Mouse (Mus musculus): ENCODE data around the gene Ino80d. TPM values are rescaled to one million over a fixed set of nuclear protein-coding genes. Genes with fewer than 3 reads are reported as not detected.

The Ino80d gene
- polyA plus RNA-seq, 1 experiment from 2014 or later, result 9.1 TPM

GRCm38 (mm10) chr1:63098831-63099230 is 15.6 kb downstream of the Ino80d start:
- Histone ChIP-seq H3K27ac (no peak overlapping the region), H3K4me1 (no peaks in the 10 kb centered on the region), H3K4me2 (replicated peaks) (no peak overlapping the region), H3K36me3 (peaks cover 67% of the 10 kb centered on the region), H3K27me3 (replicated peaks) (no peaks in the 10 kb centered on the region), H3K4me3 (no peak overlapping the region), H3K9me3 (no peaks in the 10 kb centered on the region), H3K9ac (no peak overlapping the region)
- 90% methylated on average over 4 of the region's 4 CpGs for WGBS
- ATAC-seq (ENCODE audit: low FRiP score, low read depth), result no peak

DNA sequence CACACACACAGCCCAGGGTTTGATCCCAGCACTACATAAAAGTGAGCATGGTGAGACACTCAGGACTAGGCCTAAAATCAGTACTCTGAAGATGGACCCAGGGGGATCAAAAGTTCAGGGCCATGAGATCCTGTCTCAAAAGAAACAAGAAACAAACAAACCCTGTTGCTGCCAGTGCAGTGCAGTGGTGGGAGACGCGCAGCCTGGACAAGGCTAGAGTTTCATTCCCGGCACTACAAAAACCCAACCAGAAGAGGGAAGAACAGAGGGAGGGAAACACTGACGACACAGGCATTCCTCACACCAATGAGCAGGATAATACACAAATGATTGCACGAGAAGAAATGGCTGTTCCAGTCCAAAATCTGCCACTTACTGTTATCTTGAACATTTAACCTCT is 18.4 kb downstream of the Ino80d start:
- no peak overlapping the region for H3K4me2 ChIP-seq (replicated peaks)
- no peak for ATAC-seq (ENCODE audit: low FRiP score, low read depth)
- H3K27ac ChIP-seq, result no peak overlapping the region
- H3K4me1 ChIP-seq, result no peaks in the 10 kb centered on the region
- H3K9me3 ChIP-seq, result no peaks in the 10 kb centered on the region
- peaks cover 67% of the 10 kb centered on the region for H3K36me3 ChIP-seq
- no peak overlapping the region for H3K9ac ChIP-seq
- no peaks in the 10 kb centered on the region for H3K27me3 ChIP-seq (replicated peaks)
- H3K4me3 ChIP-seq, result no peak overlapping the region
- 88% methylated on average over 5 of the region's 5 CpGs for WGBS

DNA sequence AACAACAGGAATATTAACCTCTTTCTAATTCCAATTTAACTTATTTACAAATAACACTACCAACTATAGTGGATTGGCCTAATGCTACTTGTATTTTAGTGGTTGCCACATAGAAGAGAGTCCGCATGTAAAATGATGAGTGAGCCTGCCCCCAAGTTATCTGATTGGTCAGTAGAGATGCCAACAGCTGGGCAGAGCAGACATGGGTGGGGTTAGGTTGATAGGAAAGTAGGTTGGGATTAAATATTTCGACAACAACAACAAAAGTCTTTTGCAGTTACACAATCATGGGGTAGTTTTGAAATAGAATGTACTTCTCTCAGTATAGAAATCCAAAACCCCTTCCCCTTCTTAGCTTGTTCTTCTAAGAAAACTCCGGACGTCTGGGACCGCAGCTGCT is 24.7 kb downstream of the Ino80d start:
- H3K27ac ChIP-seq, result no peak overlapping the region
- ATAC-seq (ENCODE audit: low FRiP score, low read depth), result no peak
- WGBS, result 92% methylated on average over 5 of the region's 5 CpGs

GRCm38 (mm10) chr1:63088614-63089013 is 25.9 kb downstream of the Ino80d start:
- ATAC-seq (ENCODE audit: low FRiP score, low read depth), result no peak
- no peaks in the 10 kb centered on the region for H3K27me3 ChIP-seq (replicated peaks)
- no peak overlapping the region for H3K4me3 ChIP-seq
- H3K9me3 ChIP-seq, result no peaks in the 10 kb centered on the region
- no peaks in the 10 kb centered on the region for H3K4me1 ChIP-seq
- peaks cover 67% of the 10 kb centered on the region for H3K36me3 ChIP-seq
- H3K4me2 ChIP-seq (replicated peaks), result no peak overlapping the region
- no peak overlapping the region for H3K27ac ChIP-seq
- 93% methylated on average over 1 of the region's 1 CpGs for WGBS
- H3K9ac ChIP-seq, result no peak overlapping the region

More for the DNA sequence above, 24.7 kb downstream of the Ino80d start:
- Histone ChIP-seq H3K36me3 (peaks cover 70% of the 10 kb centered on the region), H3K4me2 (replicated peaks) (no peak overlapping the region), H3K4me3 (no peak overlapping the region), H3K27me3 (replicated peaks) (no peaks in the 10 kb centered on the region), H3K9ac (no peak overlapping the region), H3K9me3 (no peaks in the 10 kb centered on the region), H3K4me1 (no peaks in the 10 kb centered on the region)

DNA sequence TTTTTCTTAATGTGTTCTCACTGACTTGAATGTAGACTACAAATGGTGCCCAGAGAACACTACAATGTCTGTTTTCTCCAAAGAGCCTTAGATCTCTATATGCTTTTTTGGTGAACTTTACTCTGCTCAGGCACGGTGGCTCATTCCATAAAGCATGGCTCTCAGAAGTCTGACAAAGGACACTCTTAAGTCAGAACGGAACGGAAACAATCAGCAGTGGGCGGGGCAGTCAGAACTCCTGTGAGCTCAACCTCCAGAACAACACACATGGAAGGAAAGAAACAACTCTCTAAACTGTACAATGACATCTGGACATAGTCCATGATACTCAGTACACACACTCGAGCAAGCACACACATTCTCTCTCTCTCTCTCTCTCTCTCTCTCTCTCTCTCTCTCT is 34.2 kb downstream of the Ino80d start:
- H3K36me3 ChIP-seq, result peaks cover 41% of the 10 kb centered on the region

GRCm38 (mm10) chr1:63076383-63076782 is 38.1 kb downstream of the Ino80d start:
- no peaks in the 10 kb centered on the region for H3K4me1 ChIP-seq
- H3K36me3 ChIP-seq, result peaks cover 66% of the 10 kb centered on the region
- ATAC-seq (ENCODE audit: low FRiP score, low read depth), result no peak
- no peaks in the 10 kb centered on the region for H3K27me3 ChIP-seq (replicated peaks)
- H3K4me2 ChIP-seq (replicated peaks), result no peak overlapping the region
- H3K4me3 ChIP-seq, result no peak overlapping the region
- H3K27ac ChIP-seq, result no peak overlapping the region
- H3K9me3 ChIP-seq, result no peaks in the 10 kb centered on the region
- H3K9ac ChIP-seq, result no peak overlapping the region
- 93% methylated on average over 2 of the region's 2 CpGs for WGBS

More for the DNA sequence above, 34.2 kb downstream of the Ino80d start:
- no peak overlapping the region for H3K27ac ChIP-seq
- no peaks in the 10 kb centered on the region for H3K9me3 ChIP-seq
- 79% methylated on average over 5 of the region's 5 CpGs for WGBS
- H3K4me3 ChIP-seq, result no peak overlapping the region
- no peak overlapping the region for H3K9ac ChIP-seq
- H3K4me1 ChIP-seq, result no peaks in the 10 kb centered on the region
- no peak overlapping the region for H3K4me2 ChIP-seq (replicated peaks)
- no peak for ATAC-seq (ENCODE audit: low FRiP score, low read depth)
- no peaks in the 10 kb centered on the region for H3K27me3 ChIP-seq (replicated peaks)

GRCm38 (mm10) chr1:63071379-63071778 is 43.1 kb downstream of the Ino80d start:
- no peaks in the 10 kb centered on the region for H3K9me3 ChIP-seq
- no peaks in the 10 kb centered on the region for H3K27me3 ChIP-seq (replicated peaks)
- 92% methylated on average over 1 of the region's 1 CpGs for WGBS
- H3K9ac ChIP-seq, result no peak overlapping the region
- H3K4me1 ChIP-seq, result no peaks in the 10 kb centered on the region
- peaks cover 84% of the 10 kb centered on the region for H3K36me3 ChIP-seq
- H3K4me3 ChIP-seq, result no peak overlapping the region
- H3K27ac ChIP-seq, result no peak overlapping the region
- no peak for ATAC-seq (ENCODE audit: low FRiP score, low read depth)
- no peak overlapping the region for H3K4me2 ChIP-seq (replicated peaks)

DNA sequence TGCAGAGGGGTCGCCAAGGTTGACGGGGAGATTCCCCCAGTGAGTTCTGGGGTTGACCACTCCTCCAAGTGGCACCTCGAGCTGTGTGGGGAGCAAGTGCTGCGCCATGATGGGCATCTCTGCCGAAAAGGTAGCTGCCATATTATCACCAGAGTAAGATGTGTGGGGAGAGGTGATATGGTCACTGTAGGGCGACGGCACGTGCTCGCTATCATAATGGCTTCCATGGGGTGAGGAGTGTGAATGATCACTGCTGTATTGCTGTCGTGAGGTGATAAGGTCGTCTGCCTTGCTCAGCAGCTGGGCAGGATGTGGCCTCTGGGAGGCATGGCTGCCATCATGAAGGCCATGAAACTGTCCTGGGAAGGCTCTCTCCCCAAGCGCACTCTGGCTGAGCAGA is 56.1 kb downstream of the Ino80d start:
- Histone ChIP-seq H3K36me3 (peaks cover 52% of the 10 kb centered on the region), H3K9ac (no peak overlapping the region), H3K27ac (no peak overlapping the region), H3K4me1 (no peaks in the 10 kb centered on the region), H3K4me2 (replicated peaks) (no peak overlapping the region), H3K9me3 (no peaks in the 10 kb centered on the region), H3K27me3 (replicated peaks) (no peaks in the 10 kb centered on the region), H3K4me3 (no peak overlapping the region)
- 92% methylated on average over 12 of the region's 12 CpGs for WGBS
- ATAC-seq (ENCODE audit: low FRiP score, low read depth), result no peak

- H3K27ac ChIP-seq, result no peak overlapping the region
- H3K4me1 ChIP-seq, result no peaks in the 10 kb centered on the region
- H3K27me3 ChIP-seq (replicated peaks), result no peaks in the 10 kb centered on the region
- WGBS, result 90% methylated on average over 11 of the region's 11 CpGs
- H3K4me2 ChIP-seq (replicated peaks), result no peak overlapping the region
- no peak overlapping the region for H3K4me3 ChIP-seq
- ATAC-seq (ENCODE audit: low FRiP score, low read depth), result no peak
- peaks cover 49% of the 10 kb centered on the region for H3K36me3 ChIP-seq
- H3K9ac ChIP-seq, result no peak overlapping the region
- H3K9me3 ChIP-seq, result no peaks in the 10 kb centered on the region
Measured at GRCm38 (mm10) chr1:63057849-63058248, 56.6 kb downstream of the Ino80d start.

GRCm38 (mm10) chr1:63057318-63057717 is 57.1 kb downstream of the Ino80d start:
- H3K4me1 ChIP-seq, result no peaks in the 10 kb centered on the region
- no peaks in the 10 kb centered on the region for H3K27me3 ChIP-seq (replicated peaks)
- no peak for ATAC-seq (ENCODE audit: low FRiP score, low read depth)
- H3K4me2 ChIP-seq (replicated peaks), result no peak overlapping the region
- no peak overlapping the region for H3K27ac ChIP-seq
- peaks cover 48% of the 10 kb centered on the region for H3K36me3 ChIP-seq
- no peaks in the 10 kb centered on the region for H3K9me3 ChIP-seq
- WGBS, result 88% methylated on average over 3 of the region's 3 CpGs
- no peak overlapping the region for H3K9ac ChIP-seq
- H3K4me3 ChIP-seq, result no peak overlapping the region

- peaks cover 33% of the 10 kb centered on the region for H3K36me3 ChIP-seq
- H3K27ac ChIP-seq, result no peak overlapping the region
- no peak overlapping the region for H3K4me2 ChIP-seq (replicated peaks)
- no peaks in the 10 kb centered on the region for H3K27me3 ChIP-seq (replicated peaks)
- WGBS, result 87% methylated on average over 3 of the region's 3 CpGs
- H3K4me1 ChIP-seq, result no peaks in the 10 kb centered on the region
- H3K4me3 ChIP-seq, result no peak overlapping the region
- H3K9ac ChIP-seq, result no peak overlapping the region
- no peak for ATAC-seq (ENCODE audit: low FRiP score, low read depth)
- no peaks in the 10 kb centered on the region for H3K9me3 ChIP-seq
Measured at GRCm38 (mm10) chr1:63055386-63055785, 59.1 kb downstream of the Ino80d start.

- Histone ChIP-seq H3K9me3 (no peaks in the 10 kb centered on the region), H3K9ac (no peak overlapping the region), H3K4me3 (no peak overlapping the region), H3K4me2 (replicated peaks) (no peak overlapping the region), H3K36me3 (no peaks in the 10 kb centered on the region; the same call in 1 of the 2 replicates), H3K27me3 (replicated peaks) (no peaks in the 10 kb centered on the region), H3K4me1 (no peaks in the 10 kb centered on the region), H3K27ac (no peak overlapping the region)
- WGBS, result 89% methylated on average over 8 of the region's 8 CpGs
- no peak for ATAC-seq (ENCODE audit: low FRiP score, low read depth)
Measured at GRCm38 (mm10) chr1:63050866-63051265, 63.6 kb downstream of the Ino80d start.

DNA sequence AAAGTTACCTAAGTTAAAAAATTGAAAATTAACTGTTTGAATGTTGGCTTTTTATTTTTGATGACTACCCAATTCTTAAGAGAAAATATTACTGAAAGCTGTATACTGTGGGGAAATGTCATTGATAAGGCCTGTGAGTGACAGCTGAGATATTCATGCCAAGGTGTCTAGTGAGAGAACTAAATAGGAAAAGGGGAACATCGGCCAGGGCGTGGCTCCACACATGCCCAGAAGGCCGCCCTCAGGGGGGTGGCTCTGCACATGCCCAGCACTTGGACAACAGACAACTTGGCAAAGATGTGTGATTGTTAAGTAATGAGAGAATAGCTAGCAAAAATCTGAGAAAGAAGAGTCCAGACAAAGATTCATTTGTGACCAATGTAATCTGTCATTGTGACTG is 64.5 kb downstream of the Ino80d start:
- no peaks in the 10 kb centered on the region for H3K4me1 ChIP-seq
- H3K27ac ChIP-seq, result no peak overlapping the region
- H3K36me3 ChIP-seq, result no peaks in the 10 kb centered on the region; the same call in 1 of the 2 replicates
- H3K9me3 ChIP-seq, result no peaks in the 10 kb centered on the region
- no peak overlapping the region for H3K9ac ChIP-seq
- H3K4me2 ChIP-seq (replicated peaks), result no peak overlapping the region
- no peaks in the 10 kb centered on the region for H3K27me3 ChIP-seq (replicated peaks)
- H3K4me3 ChIP-seq, result no peak overlapping the region
- 98% methylated on average over 3 of the region's 3 CpGs for WGBS
- no peak for ATAC-seq (ENCODE audit: low FRiP score, low read depth)
